Mouse (Mus musculus) stomach, embryonic 14.5 days (tissue): ENCODE results near the gene Cdv3. TPM values are rescaled to one million over a fixed set of nuclear protein-coding genes. Genes with fewer than 3 reads are reported as not detected.

Experiments used
- polyA plus RNA-seq: library from polyadenylated mRNA; unstranded; fragments of >200 nt; fragmentation: Nextera tagmentation; extraction: Ambion mirVana; gene quantifications from 2 replicates; pipeline ENCODE4 v1.2.1, GENCODE M21; 2014

The Cdv3 gene
- polyA plus RNA-seq, 1 experiment from 2014 or later = 69.0 TPM

Other genes with a start within 250 kb of the Cdv3 start
- gene Srprb, start 163.7 kb downstream of the Cdv3 start, polyA plus RNA-seq = 57.3 and 61.1 TPM in 2 replicates
- 1.9 TPM in 1 of 2 replicates, not detected in the other for gene Gm20425, start 135.5 kb downstream of the Cdv3 start, polyA plus RNA-seq
- 26.8 and 29.8 TPM in 2 replicates for gene Trf, start 135.4 kb downstream of the Cdv3 start, polyA plus RNA-seq
- gene 1300017J02Rik, start 60.8 kb downstream of the Cdv3 start, polyA plus RNA-seq = 0.52 TPM in 1 of 2 replicates, not detected in the other
- 79.5 and 82.2 TPM in 2 replicates for gene Topbp1, start 60.6 kb downstream of the Cdv3 start, polyA plus RNA-seq
- 0.20 and 0.45 TPM in 2 replicates for gene Bfsp2, start 114.6 kb upstream of the Cdv3 start, polyA plus RNA-seq